16 mouse cellular contexts compared by ENCODE assay signal in genomic region chr10:18471648-18472047, GRCm38 (mm10).
DNase-seq lines count a peak whose midpoint lies in the region; ATAC-seq and TF ChIP-seq lines count a peak whose summit lies in the region.
"Had no signal": no experiment of that assay in that cellular context is flagged by ENCODE, and none has a peak within 500 bp of the region (broad histone marks: within the 10 kb centered on the region; RNA-seq: fewer than 3 reads in every experiment).

No protein-coding gene starts in this region.

- no peak overlapping the region for H3K4me2 ChIP-seq in forebrain, embryonic 11.5 days (ENCODE audit: low read depth, low read length, severe bottlenecking)
- no peak overlapping the region for H3K4me2 ChIP-seq in forebrain, postnatal 0 days (ENCODE audit: low read depth)
- H3K4me2 ChIP-seq in hindbrain, embryonic 12.5 days (replicated peaks): peak overlapping the region; percentile 58
- H3K4me2 ChIP-seq in midbrain, embryonic 13.5 days (replicated peaks): peak overlapping the region; percentile 60
- H3K4me2 ChIP-seq: heart, embryonic 13.5 days; liver, embryonic 11.5 days had no signal

- peak; percentile 5 for DNase-seq in forebrain, embryonic 11.5 days (ENCODE audit: low spot score)
- DNase-seq in forebrain, postnatal 0 days: no peak
- peak; percentile 60 for DNase-seq in 3134 (ENCODE audit: extremely low read depth, insufficient read length, low spot score)
- no peak for DNase-seq in gastrocnemius, postnatal 25 days
- no peak for DNase-seq in right cerebral cortex, adult 18-20 months
- no peak for DNase-seq in right cerebral cortex, postnatal 10 days (ENCODE audit: low spot score in 2 of 2)
- DNase-seq: adrenal gland, postnatal 25 days; B cell, adult 2 months; cerebellum, adult 11-12 months; embryo, embryonic 11 days; gastrocnemius, postnatal 14 days had no signal

- H3K4me1 ChIP-seq in forebrain, embryonic 11.5 days (replicated peaks; ENCODE audit: control insufficient read depth, insufficient read depth, low read length): peaks cover 8% of the 10 kb centered on the region; the same call in 1 of the 2 replicates
- H3K4me1 ChIP-seq in forebrain, postnatal 0 days (ENCODE audit: insufficient read depth): no peaks in the 10 kb centered on the region
- peaks cover 48% of the 10 kb centered on the region for H3K4me1 ChIP-seq in hindbrain, embryonic 12.5 days
- H3K4me1 ChIP-seq in midbrain, embryonic 13.5 days (replicated peaks): peaks cover 51% of the 10 kb centered on the region

- no peak overlapping the region for H3K9ac ChIP-seq in forebrain, embryonic 11.5 days (ENCODE audit: low read length)
- no peak overlapping the region for H3K9ac ChIP-seq in forebrain, postnatal 0 days
- no peak overlapping the region for H3K9ac ChIP-seq in hindbrain, embryonic 12.5 days
- no peak overlapping the region; the same call in 1 of the 2 replicates for H3K9ac ChIP-seq in midbrain, embryonic 13.5 days (replicated peaks)
- H3K9ac ChIP-seq: heart, embryonic 13.5 days had no signal

- WGBS in forebrain, embryonic 11.5 days: 91% methylated on average over 5 of the region's 5 CpGs
- whole genome bisulfite sequencing in forebrain, postnatal 0 days: 72% methylated on average over 5 of the region's 5 CpGs
- 75% methylated on average over 5 of the region's 5 CpGs for WGBS in hindbrain, embryonic 12.5 days
- 77% methylated on average over 5 of the region's 5 CpGs for WGBS in midbrain, embryonic 13.5 days

- no peak overlapping the region for H3K4me3 ChIP-seq in forebrain, embryonic 11.5 days (ENCODE audit: low read depth, low read length)
- no peak overlapping the region for H3K4me3 ChIP-seq in forebrain, postnatal 0 days (ENCODE audit: low read depth, low read length)
- H3K4me3 ChIP-seq in hindbrain, embryonic 12.5 days: peak overlapping the region; percentile 35
- H3K4me3 ChIP-seq in midbrain, embryonic 13.5 days (replicated peaks): 0 out of 2 replicates have a peak overlapping the region, but pooled peaks have one; percentile 29
- H3K4me3 ChIP-seq: heart, embryonic 13.5 days had no signal

- H3K27me3 ChIP-seq in forebrain, embryonic 11.5 days (ENCODE audit: control insufficient read depth, insufficient read depth, low read length): peaks cover 6% of the 10 kb centered on the region; the same call in 1 of the 2 replicates
- no peaks in the 10 kb centered on the region for H3K27me3 ChIP-seq in forebrain, postnatal 0 days (ENCODE audit: insufficient read depth, low read length)
- H3K27me3 ChIP-seq in hindbrain, embryonic 12.5 days: no peaks in the 10 kb centered on the region
- peaks cover 36% of the 10 kb centered on the region for H3K27me3 ChIP-seq in midbrain, embryonic 13.5 days
- H3K27me3 ChIP-seq: heart, embryonic 13.5 days had no signal

- H3K36me3 ChIP-seq in forebrain, embryonic 11.5 days (ENCODE audit: control insufficient read depth, insufficient read depth, low read length): no peaks in the 10 kb centered on the region
- no peaks in the 10 kb centered on the region for H3K36me3 ChIP-seq in forebrain, postnatal 0 days (ENCODE audit: insufficient read depth)
- H3K36me3 ChIP-seq in hindbrain, embryonic 12.5 days: peaks cover 11% of the 10 kb centered on the region; the same call in 1 of the 2 replicates
- peaks cover 9% of the 10 kb centered on the region for H3K36me3 ChIP-seq in midbrain, embryonic 13.5 days

- no peak for ATAC-seq in forebrain, embryonic 11.5 days (replicated peaks; ENCODE audit: low FRiP score)
- ATAC-seq in forebrain, postnatal 0 days: no peak
- ATAC-seq in hindbrain, embryonic 12.5 days (ENCODE audit: low FRiP score): no peak
- no peak for ATAC-seq in midbrain, embryonic 13.5 days
- ATAC-seq: inflammation-experienced regulatory T-cells, adult 6 months had no signal

- no peak for TF ChIP-seq CTCF in forebrain, postnatal 0 days (IDR thresholded peaks at IDR 0.05; ENCODE audit: low read depth)

- H3K9me3 ChIP-seq in forebrain, embryonic 11.5 days (ENCODE audit: control insufficient read depth, low read length): no peaks in the 10 kb centered on the region
- no peaks in the 10 kb centered on the region for H3K9me3 ChIP-seq in forebrain, postnatal 0 days (ENCODE audit: low read length)
- no peaks in the 10 kb centered on the region for H3K9me3 ChIP-seq in hindbrain, embryonic 12.5 days (replicated peaks)
- H3K9me3 ChIP-seq in midbrain, embryonic 13.5 days: no peaks in the 10 kb centered on the region
- H3K9me3 ChIP-seq: heart, embryonic 13.5 days had no signal

- H3K27ac ChIP-seq in forebrain, embryonic 11.5 days (ENCODE audit: low read depth, low read length): no peak overlapping the region
- H3K27ac ChIP-seq in forebrain, postnatal 0 days (ENCODE audit: low read depth, low read length): no peak overlapping the region
- peak overlapping the region; percentile 45 for H3K27ac ChIP-seq in hindbrain, embryonic 12.5 days
- H3K27ac ChIP-seq in midbrain, embryonic 13.5 days: peak overlapping the region; percentile 85
- H3K27ac ChIP-seq: heart, embryonic 13.5 days had no signal

Comparison
In these comparisons a context has a peak if more than half of its experiments do, and no peak if none do; other contexts are left out.
1. DNase-seq: peak in forebrain, embryonic 11.5 days (single experiment) and 3134 (single experiment); none in forebrain, postnatal 0 days (single experiment), gastrocnemius, postnatal 25 days (single experiment), right cerebral cortex, adult 18-20 months (single experiment) and right cerebral cortex, postnatal 10 days (0 of 2).
2. H3K27ac ChIP-seq: peak in hindbrain, embryonic 12.5 days (single experiment) and midbrain, embryonic 13.5 days (single experiment); none in forebrain, embryonic 11.5 days (single experiment) and forebrain, postnatal 0 days (single experiment).
3. H3K4me2 ChIP-seq: peak in hindbrain, embryonic 12.5 days (single experiment) and midbrain, embryonic 13.5 days (single experiment); none in forebrain, embryonic 11.5 days (single experiment) and forebrain, postnatal 0 days (single experiment).
4. H3K4me3 ChIP-seq: peak in hindbrain, embryonic 12.5 days (single experiment) and midbrain, embryonic 13.5 days (single experiment); none in forebrain, embryonic 11.5 days (single experiment) and forebrain, postnatal 0 days (single experiment).